Mouse (Mus musculus) pancreas, adult 10 weeks (tissue): ENCODE results near the gene Serpinb9. TPM values are rescaled to one million over a fixed set of nuclear protein-coding genes. Genes with fewer than 3 reads are reported as not detected.

ENCODE experiments used
- polyA plus RNA-seq: library from polyadenylated mRNA; stranded (reverse); fragments of 350-450 nt; fragmentation: Illumina TruSeq; extraction: RNeasy Lipid Tissue Mini Kit (QIAGEN cat#74804); gene quantifications from one replicate; pipeline ENCODE4 v1.2.3, GENCODE M21; 2015; ENCODE audit warnings: low read depth, low replicate concordance; ENCODE audit not compliant: insufficient read depth

Serpinb9 gene
- 5.0 TPM for polyA plus RNA-seq

GRCm38 (mm10) chr13:33002950-33003349 lies at the start of gene Serpinb9:
TSS of gene Serpinb9 (plus strand) at chr13:33003250.

GRCm38 (mm10) chr13:32964989-32965811 lies 37.9 kb upstream of the Serpinb9 start, which contains the start of gene Serpinb6b:
TSS of gene Serpinb6b (plus strand) at chr13:32965209.

GRCm38 (mm10) chr13:33027244-33027643 lies 24.2 kb downstream of the Serpinb9 start, which contains the start of gene Serpinb9b:
TSS of gene Serpinb9b (plus strand) at chr13:33027416.

Other genes starting within 250 kb of the Serpinb9 start
- gene Mylk4, start 219.3 kb upstream of the Serpinb9 start, polyA plus RNA-seq, result not detected
- 10.4 TPM for gene Wrnip1, start 201.2 kb upstream of the Serpinb9 start, polyA plus RNA-seq
- not detected for gene D930007J09Rik, start 200.4 kb upstream of the Serpinb9 start, polyA plus RNA-seq
- gene Serpinb1a, start 152.1 kb upstream of the Serpinb9 start, polyA plus RNA-seq, result 33.7 TPM
- not detected for gene Serpinb1c, start 105.0 kb upstream of the Serpinb9 start, polyA plus RNA-seq
- 9.6 TPM for gene Serpinb6b, start 38.0 kb upstream of the Serpinb9 start, polyA plus RNA-seq
- gene Serpinb9b, start 24.2 kb downstream of the Serpinb9 start, polyA plus RNA-seq, result 0.24 TPM
- not detected for gene Serpinb1b, start 75.3 kb downstream of the Serpinb9 start, polyA plus RNA-seq
- gene Serpinb9c, start 156.5 kb downstream of the Serpinb9 start, polyA plus RNA-seq, result not detected
- gene Serpinb9d, start 189.7 kb downstream of the Serpinb9 start, polyA plus RNA-seq, result not detected
- not detected for gene Serpinb9e, start 246.4 kb downstream of the Serpinb9 start, polyA plus RNA-seq